Mouse (Mus musculus): ENCODE measurements around the gene 3110040M04Rik.

The 3110040M04Rik gene

DNA sequence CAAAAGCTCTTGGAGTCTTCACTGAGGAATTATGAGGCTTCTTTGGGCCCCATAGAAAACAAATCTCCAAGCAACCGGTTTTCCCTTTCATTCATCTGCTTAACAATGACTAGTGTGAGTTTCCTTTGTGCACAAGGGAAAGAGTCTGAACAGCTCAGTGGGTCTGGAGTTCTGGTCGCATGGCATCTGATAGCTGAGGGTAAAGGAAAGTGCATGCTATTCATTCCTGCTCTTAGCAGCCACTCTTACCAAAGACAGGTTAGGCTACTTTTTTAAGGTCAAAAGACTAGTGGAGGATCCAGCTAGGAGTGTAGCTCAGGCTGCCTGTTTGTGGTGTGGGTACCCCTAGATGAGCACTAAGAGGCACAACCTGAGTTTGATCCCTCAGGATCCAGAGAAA, 31.7 kb downstream of the 3110040M04Rik start:
- DNase-seq (ENCODE audit: low spot score) = no peak

DNA sequence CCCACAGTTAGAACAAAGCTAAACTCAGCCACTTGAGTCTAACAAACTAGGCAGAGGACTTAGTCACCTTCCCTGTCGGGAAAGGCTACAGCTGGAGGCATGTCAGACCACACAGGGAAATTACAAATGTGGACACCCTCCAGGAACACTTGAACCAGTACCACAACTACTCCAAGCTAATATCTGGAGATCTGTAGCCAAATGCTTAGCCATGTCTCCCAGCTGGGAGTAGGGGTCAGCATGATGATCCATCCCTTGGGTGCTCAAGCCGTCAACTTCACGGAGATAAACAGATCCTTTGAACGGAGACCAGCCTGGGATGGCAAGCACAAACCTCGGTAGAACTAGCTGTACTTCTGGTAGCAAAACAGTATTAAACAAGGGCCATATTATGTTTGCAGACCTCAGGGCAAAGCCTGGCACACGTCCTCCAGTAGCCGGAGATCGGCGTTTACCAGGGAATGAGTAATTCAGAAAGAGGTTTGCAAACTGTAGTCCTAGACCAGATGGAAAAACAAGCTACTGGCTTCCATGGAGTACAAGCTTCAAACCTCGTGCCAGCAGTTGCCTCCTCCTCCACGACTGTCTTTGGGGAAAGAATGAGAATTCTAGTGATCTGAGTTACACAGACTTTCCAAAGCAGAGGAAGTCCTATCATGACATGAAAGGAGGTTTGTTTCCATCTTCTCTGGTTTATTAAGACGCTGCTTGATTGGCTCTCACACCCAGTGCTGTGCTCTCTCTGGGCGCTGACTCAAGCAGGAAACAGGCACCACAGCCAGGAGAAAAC, 32.4 kb downstream of the 3110040M04Rik start:
- peak; percentile 29 for DNase-seq (ENCODE audit: low spot score)

DNA sequence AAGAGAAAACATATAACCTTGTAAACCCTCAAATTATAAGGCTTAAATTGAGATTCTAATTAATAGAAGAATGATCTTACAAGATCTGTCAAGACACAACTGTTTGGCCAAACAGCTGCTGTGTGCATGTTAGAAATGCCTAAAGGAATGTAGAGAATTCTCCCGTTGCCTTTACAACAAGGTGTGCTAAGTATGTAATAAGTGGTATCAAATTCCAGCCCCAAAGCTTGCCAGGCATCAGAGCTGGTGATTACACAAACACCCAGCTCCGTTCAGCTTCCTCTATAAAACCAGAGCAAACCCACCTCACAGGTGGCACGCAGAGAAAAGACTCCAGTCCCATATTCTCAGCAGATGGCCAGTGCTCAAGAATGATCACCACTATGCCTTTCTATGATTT, 33.9 kb downstream of the 3110040M04Rik start:
- no peak for DNase-seq (ENCODE audit: low spot score)

DNA sequence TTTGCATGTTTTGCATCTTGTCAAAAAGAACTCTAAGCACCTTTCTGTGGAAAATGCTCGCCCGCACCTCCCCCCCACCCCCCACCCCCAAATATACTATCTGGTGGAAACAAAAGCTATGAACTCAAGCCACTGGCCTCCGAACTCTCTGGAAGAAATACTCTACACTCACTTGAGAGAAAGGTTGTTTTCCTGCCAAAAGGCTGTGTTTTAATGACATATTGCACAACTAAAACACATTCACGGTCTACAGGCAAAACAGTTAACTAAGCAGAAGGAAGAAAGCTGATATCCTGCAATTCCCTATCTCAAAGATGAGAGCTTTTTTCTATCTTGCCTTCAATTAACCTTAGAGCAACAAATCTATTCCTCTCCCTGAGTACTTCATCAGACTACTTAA, 39.4 kb downstream of the 3110040M04Rik start:
- no peak for DNase-seq (ENCODE audit: low spot score)

DNA sequence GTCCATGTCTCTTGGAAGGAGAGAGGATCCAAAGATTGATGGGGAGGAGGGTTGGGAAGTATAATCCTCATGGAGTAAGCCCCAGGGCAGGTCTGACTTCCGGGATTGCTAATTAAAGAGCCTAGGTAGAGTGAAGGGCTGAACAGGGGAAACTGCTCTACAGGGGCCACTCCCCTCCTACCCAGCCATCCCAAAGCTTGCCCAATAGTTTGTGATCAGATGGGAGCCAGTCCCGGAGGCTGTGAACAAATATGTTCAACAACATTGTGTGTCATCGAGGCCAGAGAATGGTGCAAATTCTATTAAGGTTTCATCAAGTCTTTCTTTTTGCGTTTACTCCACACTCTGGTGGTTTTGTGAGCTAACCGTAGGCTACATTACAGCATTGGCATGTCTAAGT, 40.1 kb downstream of the 3110040M04Rik start:
- no peak for DNase-seq (ENCODE audit: low spot score)

DNA sequence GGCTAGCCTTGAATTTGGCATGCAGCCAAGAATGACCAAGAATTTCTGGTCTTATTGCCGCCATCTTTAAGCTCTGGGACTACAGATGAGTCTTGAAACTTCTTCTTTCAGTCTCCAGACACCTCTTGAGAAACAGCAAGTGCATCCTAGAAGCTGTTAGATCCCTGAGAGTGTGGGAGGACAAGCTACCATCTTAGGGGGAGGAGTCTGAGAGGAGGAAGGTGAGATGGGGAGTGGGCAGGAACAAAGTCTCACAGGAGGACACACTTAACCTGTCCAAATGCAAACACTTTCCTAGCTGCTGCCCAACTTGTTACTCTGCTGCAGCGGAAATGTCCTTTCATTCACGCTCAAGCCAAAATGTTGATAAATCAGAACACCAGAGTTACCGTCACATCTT, 40.8 kb downstream of the 3110040M04Rik start:
- no peak for DNase-seq (ENCODE audit: low spot score)

DNA sequence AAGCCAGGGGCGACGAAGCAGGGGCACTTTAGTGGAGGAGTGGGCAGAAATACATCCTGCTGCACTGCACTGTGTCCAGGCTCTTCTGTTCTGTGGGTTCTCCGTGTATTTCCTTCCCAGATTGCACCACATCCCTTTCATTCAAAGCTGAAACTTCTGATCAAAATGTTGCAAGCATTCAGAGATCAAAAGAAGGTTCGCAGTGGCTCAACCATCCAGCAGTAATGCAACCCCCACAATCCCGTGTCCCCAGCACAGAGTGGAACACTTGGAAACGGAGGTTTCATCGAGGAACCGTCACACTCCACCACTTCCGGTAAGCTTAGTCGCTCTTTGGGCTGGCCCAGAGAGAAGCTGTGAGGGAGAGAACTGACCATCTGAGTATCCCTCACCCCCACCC, 41.2 kb downstream of the 3110040M04Rik start:
- no peak for DNase-seq (ENCODE audit: low spot score)

DNA sequence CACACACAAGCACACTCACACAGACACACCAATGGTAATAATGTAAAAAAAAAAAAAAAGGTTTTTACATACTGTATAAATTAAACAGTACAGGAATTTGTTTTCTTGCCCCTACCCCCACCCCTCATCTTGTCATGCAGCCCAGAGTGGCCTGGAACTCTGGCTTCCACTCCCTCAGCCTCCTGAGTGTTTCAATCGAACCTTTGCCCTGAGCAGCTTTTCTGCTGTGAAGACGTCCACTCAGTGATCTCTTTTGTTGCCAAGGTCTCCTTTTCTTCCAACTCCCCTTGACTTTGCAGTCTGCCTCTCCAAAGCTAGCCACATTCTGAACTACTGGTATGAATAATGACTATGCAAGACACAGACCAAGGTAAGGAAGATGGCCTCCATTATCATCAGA, 41.9 kb downstream of the 3110040M04Rik start:
- DNase-seq (ENCODE audit: low spot score) = no peak

DNA sequence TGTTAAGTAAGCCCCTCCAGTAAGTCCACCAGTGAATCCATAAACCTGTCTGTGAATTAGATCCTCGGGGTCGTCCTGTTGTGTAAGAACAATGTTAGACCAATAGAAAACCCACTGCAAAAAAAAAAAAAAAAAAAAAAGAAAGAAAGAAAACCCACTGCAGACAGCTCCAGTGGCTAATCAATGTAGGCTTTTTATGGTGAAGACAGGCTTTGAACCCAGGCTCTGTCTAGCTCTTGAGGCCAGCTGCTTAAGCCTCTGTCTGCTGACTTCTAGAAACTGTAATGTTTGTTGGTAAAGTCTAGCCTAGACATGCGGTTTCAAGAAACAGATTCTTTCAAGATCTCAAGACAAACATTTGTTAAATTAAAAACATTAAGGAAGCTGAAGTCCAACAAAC, 46.2 kb downstream of the 3110040M04Rik start:
- no peak for DNase-seq (ENCODE audit: low spot score)

DNA sequence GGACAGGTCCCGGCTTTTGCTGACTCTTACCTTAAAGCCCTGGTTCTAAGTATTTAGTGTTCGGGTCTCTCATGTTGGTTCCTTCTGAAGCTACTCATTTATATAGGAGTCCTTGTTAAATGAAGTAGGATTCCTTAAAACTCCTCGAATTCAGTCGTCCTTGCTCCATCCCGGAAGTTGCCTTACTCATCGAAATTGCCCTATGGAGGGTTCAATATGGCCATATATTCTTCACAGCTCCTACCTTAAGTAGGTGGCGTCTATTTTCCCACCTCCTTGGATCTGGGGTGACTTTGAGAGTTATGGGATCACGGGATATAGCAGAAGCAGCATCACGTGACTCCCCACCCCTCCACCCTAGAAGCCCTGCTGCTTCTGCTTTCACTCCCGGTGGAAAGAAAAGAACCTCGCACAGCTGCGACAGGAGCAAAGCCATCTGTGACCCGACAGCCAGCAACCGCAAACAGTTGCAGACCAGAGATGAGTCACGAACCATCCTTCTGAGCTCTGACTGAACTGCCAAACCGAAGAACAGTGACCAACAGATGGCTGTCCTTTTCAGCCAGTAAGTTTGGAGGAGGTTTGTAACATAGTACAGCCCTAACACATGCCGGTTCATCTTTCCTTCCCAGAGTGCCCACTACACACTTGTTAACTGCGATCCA, 46.7 kb downstream of the 3110040M04Rik start:
- DNase-seq (ENCODE audit: low spot score) = peak; percentile 18

DNA sequence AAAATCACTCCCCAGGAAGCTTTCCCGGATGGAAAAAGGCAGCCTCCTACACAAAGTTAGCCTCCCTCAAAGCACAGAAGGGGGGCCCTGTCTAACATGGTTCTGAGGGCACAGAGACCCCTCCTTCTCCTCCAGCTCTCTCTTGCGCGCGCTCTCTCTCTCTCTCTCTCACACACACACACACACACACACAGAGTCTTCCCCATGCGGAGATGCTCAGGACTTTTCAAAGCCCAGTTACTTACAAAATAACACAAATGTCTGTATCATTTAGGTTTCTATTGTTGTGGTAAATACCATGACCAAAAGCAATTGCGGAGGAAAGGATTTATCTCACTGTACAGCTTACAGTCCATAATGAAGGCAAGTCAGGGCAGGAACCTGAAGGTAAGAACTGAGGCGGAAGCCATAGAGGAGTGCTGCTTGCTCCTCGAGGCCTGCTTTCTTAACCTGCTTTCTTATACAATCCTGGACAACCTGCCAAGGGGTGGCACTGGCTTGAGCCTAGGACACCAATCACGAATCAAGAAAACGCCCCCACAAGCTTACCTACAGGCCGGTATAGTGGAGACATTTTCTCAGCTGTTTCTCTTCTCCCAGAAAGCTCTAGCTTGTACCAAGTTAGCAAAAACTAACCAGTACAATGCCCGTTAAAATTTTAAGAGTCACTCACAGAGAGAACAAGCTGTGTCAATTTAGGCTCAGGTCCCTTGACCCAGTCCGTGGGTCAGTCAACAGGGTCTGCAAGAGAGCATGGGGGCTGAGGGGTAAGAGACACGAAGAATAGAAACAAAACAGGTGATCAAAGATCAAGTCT, 47.5 kb downstream of the 3110040M04Rik start:
- no peak for DNase-seq (ENCODE audit: low spot score)
